Mouse (Mus musculus): Measurements from ENCODE around the gene Btaf1. TPM values are rescaled to one million over a fixed set of nuclear protein-coding genes. Genes with fewer than 3 reads are reported as not detected.

The Btaf1 gene
- total and polyA plus RNA-seq, 3 experiments, result 31.9 to 43.2 (median 38.3) TPM

- no peak for DNase-seq (ENCODE audit: extremely low read depth)
- no peaks in the 10 kb centered on the region for H3K9me3 ChIP-seq (replicated peaks; ENCODE audit: low read length)
- peaks cover 4 to 20% of the 10 kb centered on the region in 2 experiments; a peak in 3 of 4 replicates for H3K4me1 ChIP-seq (ENCODE audit: control insufficient read depth in 1 of 2, insufficient read depth in 2 of 2)
- H3K36me3 ChIP-seq (replicated peaks in 1 of 2; ENCODE audit: control insufficient read depth in 1 of 2, insufficient read depth in 1 of 2, low read length in 1 of 2), result peaks cover 58 to 88% of the 10 kb centered on the region in 2 experiments
- H3K9ac ChIP-seq (ENCODE audit: insufficient read depth, low read depth), result no peak overlapping the region
- dilution Hi-C loops (cut with MboI; ENCODE audit: extremely low pct_ligation_motif_present, extremely low pct_unique_long_range_greater_than_20kb, low sequenced_read_pairs), result no loop called here
- in situ Hi-C loops (cut with MboI; ENCODE audit: low pct_ligation_motif_present, low pct_unique_long_range_greater_than_20kb, low sequenced_read_pairs), result no loop called here
- no peaks in the 10 kb centered on the region for H3K27me3 ChIP-seq (replicated peaks)
- H3K4me2 ChIP-seq (ENCODE audit: insufficient read depth, low read depth, poor library complexity, severe bottlenecking), result no peak overlapping the region
- H3K27ac ChIP-seq (ENCODE audit: insufficient read depth, low read depth), result no peak overlapping the region
- no peak overlapping the region for H3K4me3 ChIP-seq (replicated peaks in 1 of 3; ENCODE audit: low read depth in 2 of 3, low read length in 2 of 3, poor library complexity in 1 of 3)
- H3K79me2 ChIP-seq (replicated peaks; ENCODE audit: control insufficient read depth, extremely low read depth, insufficient read depth, poor library complexity, severe bottlenecking), result peaks cover 2% of the 10 kb centered on the region; the same call in 1 of the 2 replicates
- TF ChIP-seq POLR2A (IDR thresholded peaks at IDR 0.05; ENCODE audit: low read depth, low read length), result no peak
- TF ChIP-seq ZKSCAN1 (IDR thresholded peaks at IDR 0.05; ENCODE audit: borderline replicate concordance, low read depth, low read length), result no peak
- no peak for TF ChIP-seq BHLHE40 (IDR thresholded peaks at IDR 0.05; ENCODE audit: low read depth, low read length)
- no peak for TF ChIP-seq ZMIZ1 (IDR thresholded peaks at IDR 0.05; ENCODE audit: low read depth, low read length)
- TF ChIP-seq PAX5 (IDR thresholded peaks at IDR 0.05; ENCODE audit: low read length), result no peak
- no peak for TF ChIP-seq ELF1 (IDR thresholded peaks at IDR 0.05; ENCODE audit: low read depth, low read length)
- TF ChIP-seq MXI1 (IDR thresholded peaks at IDR 0.05; ENCODE audit: low read depth, low read length), result no peak
Observed at GRCm38 (mm10) chr19:37004557-37004956, 78.7 kb downstream of the Btaf1 start.

GRCm38 (mm10) chr19:37009878-37010281 is 84.0 kb downstream of the Btaf1 start:
- TF ChIP-seq CTCF (conservative IDR thresholded peaks at IDR 0.05 in 1 of 2, IDR thresholded peaks at IDR 0.05 in 1 of 2; ENCODE audit: low read depth in 2 of 2, low read length in 2 of 2) (no peak), HCFC1 (IDR thresholded peaks at IDR 0.05; ENCODE audit: low read depth, low read length) (no peak), KAT2A (IDR thresholded peaks at IDR 0.05; ENCODE audit: insufficient replicate concordance, low read length) (no peak), ETS1 (conservative IDR thresholded peaks at IDR 0.05; ENCODE audit: low read depth, low read length) (no peak), CHD1 (IDR thresholded peaks at IDR 0.05; ENCODE audit: low read depth, low read length) (no peak), USF2 (conservative IDR thresholded peaks at IDR 0.05; ENCODE audit: low read depth, low read length) (no peak), TBP (conservative IDR thresholded peaks at IDR 0.05; ENCODE audit: low read depth, low read length) (no peak)
- Histone ChIP-seq H3K36me3 (replicated peaks in 1 of 2; ENCODE audit: control insufficient read depth in 1 of 2, insufficient read depth in 1 of 2, low read length in 1 of 2) (peaks cover 58 to 89% of the 10 kb centered on the region in 2 experiments), H3K4me1 (ENCODE audit: control insufficient read depth in 1 of 2, insufficient read depth in 2 of 2) (peaks cover 4 to 20% of the 10 kb centered on the region in 2 experiments; a peak in 3 of 4 replicates), H3K27ac (ENCODE audit: insufficient read depth, low read depth) (no peak overlapping the region), H3K4me2 (ENCODE audit: insufficient read depth, low read depth, poor library complexity, severe bottlenecking) (no peak overlapping the region), H3K27me3 (replicated peaks) (no peaks in the 10 kb centered on the region), H3K9me3 (replicated peaks; ENCODE audit: low read length) (peaks cover 3% of the 10 kb centered on the region), H3K4me3 (replicated peaks in 1 of 3; ENCODE audit: low read depth in 2 of 3, low read length in 2 of 3, poor library complexity in 1 of 3) (no peak overlapping the region), H3K79me2 (replicated peaks; ENCODE audit: control insufficient read depth, extremely low read depth, insufficient read depth, poor library complexity, severe bottlenecking) (peaks cover 2% of the 10 kb centered on the region; the same call in 1 of the 2 replicates), H3K9ac (ENCODE audit: insufficient read depth, low read depth) (no peak overlapping the region)
- DNase-seq (ENCODE audit: extremely low read depth), result no peak
- dilution Hi-C loops (cut with MboI; ENCODE audit: extremely low pct_ligation_motif_present, extremely low pct_unique_long_range_greater_than_20kb, low sequenced_read_pairs), result no loop called here
- in situ Hi-C loops (cut with MboI; ENCODE audit: low pct_ligation_motif_present, low pct_unique_long_range_greater_than_20kb, low sequenced_read_pairs), result no loop called here

GRCm38 (mm10) chr19:37013461-37013860 is 87.6 kb downstream of the Btaf1 start:
- no peak overlapping the region for H3K4me3 ChIP-seq (replicated peaks in 1 of 3; ENCODE audit: low read depth in 2 of 3, low read length in 2 of 3, poor library complexity in 1 of 3)
- peaks cover 44 to 60% of the 10 kb centered on the region in 2 experiments for H3K36me3 ChIP-seq (replicated peaks in 1 of 2; ENCODE audit: control insufficient read depth in 1 of 2, insufficient read depth in 1 of 2, low read length in 1 of 2)
- H3K4me1 ChIP-seq (ENCODE audit: control insufficient read depth in 1 of 2, insufficient read depth in 2 of 2), result no peaks in the 10 kb centered on the region
- no peak for DNase-seq (ENCODE audit: extremely low read depth)
- no peak overlapping the region for H3K27ac ChIP-seq (ENCODE audit: insufficient read depth, low read depth)
- H3K27me3 ChIP-seq (replicated peaks), result no peaks in the 10 kb centered on the region
- H3K9me3 ChIP-seq (replicated peaks; ENCODE audit: low read length), result peaks cover 6% of the 10 kb centered on the region
- dilution Hi-C loops (cut with MboI; ENCODE audit: extremely low pct_ligation_motif_present, extremely low pct_unique_long_range_greater_than_20kb, low sequenced_read_pairs) (no loop called here), in situ Hi-C loops (cut with MboI; ENCODE audit: low pct_ligation_motif_present, low pct_unique_long_range_greater_than_20kb, low sequenced_read_pairs) (no loop called here)
- H3K79me2 ChIP-seq (replicated peaks; ENCODE audit: control insufficient read depth, extremely low read depth, insufficient read depth, poor library complexity, severe bottlenecking), result no peaks in the 10 kb centered on the region
- no peak overlapping the region for H3K9ac ChIP-seq (ENCODE audit: insufficient read depth, low read depth)
- H3K4me2 ChIP-seq (ENCODE audit: insufficient read depth, low read depth, poor library complexity, severe bottlenecking), result no peak overlapping the region
- TF ChIP-seq SIN3A (IDR thresholded peaks at IDR 0.05; ENCODE audit: low read length) (no peak), EP300 (IDR thresholded peaks at IDR 0.05; ENCODE audit: low read length) (no peak), POLR2A (IDR thresholded peaks at IDR 0.05; ENCODE audit: low read depth, low read length) (no peak), KAT2A (IDR thresholded peaks at IDR 0.05; ENCODE audit: insufficient replicate concordance, low read length) (no peak), HCFC1 (IDR thresholded peaks at IDR 0.05; ENCODE audit: low read depth, low read length) (no peak), SMC3 (IDR thresholded peaks at IDR 0.05; ENCODE audit: low read depth, low read length) (no peak), USF2 (conservative IDR thresholded peaks at IDR 0.05; ENCODE audit: low read depth, low read length) (no peak), JUND (conservative IDR thresholded peaks at IDR 0.05; ENCODE audit: low read depth, low read length) (no peak), ELF1 (IDR thresholded peaks at IDR 0.05; ENCODE audit: low read depth, low read length) (no peak), NELFE (IDR thresholded peaks at IDR 0.05; ENCODE audit: low read depth, low read length) (no peak), IRF4 (IDR thresholded peaks at IDR 0.05; ENCODE audit: low read depth, low read length) (no peak)
